Mouse (Mus musculus) midbrain, embryonic 11.5 days (tissue): ENCODE data around the gene Wasf3. TPM values are rescaled to one million over a fixed set of nuclear protein-coding genes. Genes with fewer than 3 reads are reported as not detected.
A peak's percentile ranks its signal among the peaks of the same experiment; 100 is the strongest.
"Not testable (repeated sequence)": the region's sequence is repeated elsewhere in the genome, so short reads cannot be mapped to it uniquely, and the experiment has no call there.

Experiments used
- ATAC-seq: fragments of 200-750 bp; cut with Nextera tagmentation; 2 replicates; pipeline ENCODE4 v1.8.0; 2017; ENCODE audit warnings: moderate TSS enrichment, moderate library complexity; ENCODE audit not compliant: low FRiP score
- DNase-seq: peaks from one replicate; pipeline ENCODE4 v3.0.0; 2015; ENCODE audit warnings: low spot score; ENCODE audit errors: missing footprints
- H3K27ac ChIP-seq: fragments of 300-500 bp; sonication (generic); 2 replicates; pipeline ENCODE4 v1.5.1; 2014; ENCODE audit warnings: low read depth, low read length
- H3K27me3 ChIP-seq: fragments of 300-500 bp; sonication (generic); 2 replicates; pipeline ENCODE4 v1.6.1; 2014; ENCODE audit warnings: mild to moderate bottlenecking, low read length, moderate library complexity, mixed read lengths; ENCODE audit not compliant: control insufficient read depth, insufficient read depth
- H3K36me3 ChIP-seq: fragments of 300-500 bp; sonication (generic); 2 replicates; pipeline ENCODE4 v1.6.1; 2014; ENCODE audit warnings: mild to moderate bottlenecking, low read length, moderate library complexity, mixed read lengths; ENCODE audit not compliant: control insufficient read depth, insufficient read depth
- H3K4me1 ChIP-seq: fragments of 300-500 bp; sonication (generic); 2 replicates; pipeline ENCODE4 v1.6.1; 2014; ENCODE audit warnings: low read length; ENCODE audit not compliant: control insufficient read depth, insufficient read depth
- H3K4me2 ChIP-seq: fragments of 300-500 bp; sonication (generic); 2 replicates; pipeline ENCODE4 v1.6.1; 2014; ENCODE audit warnings: mild to moderate bottlenecking, moderate library complexity
- H3K4me3 ChIP-seq: fragments of 300-500 bp; sonication (generic); 2 replicates; pipeline ENCODE4 v1.5.1; 2014; ENCODE audit warnings: low read depth, low read length
- H3K9ac ChIP-seq: fragments of 300-500 bp; sonication (generic); 2 replicates; pipeline ENCODE4 v1.6.1; 2014; ENCODE audit warnings: low read length
- H3K9me3 ChIP-seq: fragments of 300-500 bp; sonication (generic); 2 replicates; pipeline ENCODE4 v1.6.1; 2016; ENCODE audit warnings: low read length; ENCODE audit not compliant: control insufficient read depth
- WGBS: fragments of 180-500 bp; shearing (Covaris S2); extraction: QIAGEN DNeasy Blood & Tissue Kit; methylation state at CpG from one replicate; pipeline ENCODE4 v1.1.7; 2014; 5-methylcytosine and 5-hydroxymethylcytosine counted together
- polyA plus RNA-seq: library from polyadenylated mRNA; unstranded; fragments of >200 nt; fragmentation: Nextera tagmentation; extraction: Ambion mirVana; gene quantifications from 2 replicates; pipeline ENCODE4 v1.2.1, GENCODE M21; 2014

Wasf3 gene
- polyA plus RNA-seq, 1 experiment from 2014 or later, result 6.4 TPM

DNA sequence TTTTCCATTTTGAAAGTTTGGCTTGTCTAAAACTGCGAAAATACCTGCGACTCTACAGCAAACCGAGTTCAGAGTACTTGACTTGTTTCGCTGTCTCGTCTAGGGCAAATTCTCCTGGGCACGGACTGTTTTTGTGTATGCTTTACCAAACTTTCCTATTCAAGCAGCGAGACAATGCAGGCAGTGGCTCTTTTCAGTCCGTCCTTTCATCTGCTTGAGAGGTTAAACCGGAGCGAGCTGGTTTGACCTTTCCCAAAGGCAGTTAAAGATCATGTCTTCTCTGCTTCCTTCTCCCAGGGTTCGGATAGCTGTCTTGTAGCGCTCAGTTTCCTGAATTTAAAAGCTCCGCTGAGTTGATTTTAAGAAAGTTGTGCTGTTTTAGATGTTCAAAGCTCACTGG is 1.2 kb downstream of the Wasf3 start:
- Histone ChIP-seq H3K27ac (peak overlapping the region; percentile 41; the same call in 1 of the 2 replicates), H3K9me3 (peaks cover 6% of the 10 kb centered on the region), H3K9ac (peak overlapping the region; percentile 79), H3K4me3 (peak overlapping the region; percentile 59), H3K4me2 (peak overlapping the region; percentile 60), H3K4me1 (peaks cover 5% of the 10 kb centered on the region; the same call in 1 of the 2 replicates), H3K36me3 (no peaks in the 10 kb centered on the region), H3K27me3 (no peaks in the 10 kb centered on the region)
- DNase-seq (peak; percentile 95), ATAC-seq (peak; percentile 6; the same call in 1 of the 2 replicates)
- 4% methylated on average over 13 of the region's 13 CpGs for WGBS

DNA sequence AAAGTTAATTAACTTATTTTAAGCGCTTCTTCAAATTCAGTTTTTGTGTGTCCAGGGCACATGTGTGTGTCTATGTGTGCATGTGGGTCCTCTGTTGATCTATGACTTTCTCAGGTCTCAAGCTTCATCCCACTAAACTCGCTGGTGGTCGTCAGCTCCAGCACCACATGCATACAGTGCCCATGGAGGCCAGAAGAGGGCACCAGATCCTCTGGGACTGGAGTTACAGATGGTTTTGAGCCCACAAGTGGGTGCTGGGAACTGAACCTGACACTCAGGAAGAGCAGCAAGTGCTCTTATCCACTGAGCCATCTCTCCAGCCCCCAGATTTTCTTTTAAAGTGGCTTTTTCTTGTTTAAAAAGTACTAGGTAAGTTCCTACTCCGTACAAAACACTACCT is 2.1 kb downstream of the Wasf3 start:
- ATAC-seq, result no peak
- Histone ChIP-seq H3K4me3 (no peak overlapping the region), H3K4me1 (peaks cover 5% of the 10 kb centered on the region; the same call in 1 of the 2 replicates), H3K9ac (no peak overlapping the region), H3K36me3 (no peaks in the 10 kb centered on the region), H3K4me2 (no peak overlapping the region), H3K27me3 (no peaks in the 10 kb centered on the region), H3K27ac (no peak overlapping the region), H3K9me3 (peaks cover 6% of the 10 kb centered on the region)
- WGBS, result 88% methylated on average over 4 of the region's 4 CpGs
- DNase-seq, result no peak

DNA sequence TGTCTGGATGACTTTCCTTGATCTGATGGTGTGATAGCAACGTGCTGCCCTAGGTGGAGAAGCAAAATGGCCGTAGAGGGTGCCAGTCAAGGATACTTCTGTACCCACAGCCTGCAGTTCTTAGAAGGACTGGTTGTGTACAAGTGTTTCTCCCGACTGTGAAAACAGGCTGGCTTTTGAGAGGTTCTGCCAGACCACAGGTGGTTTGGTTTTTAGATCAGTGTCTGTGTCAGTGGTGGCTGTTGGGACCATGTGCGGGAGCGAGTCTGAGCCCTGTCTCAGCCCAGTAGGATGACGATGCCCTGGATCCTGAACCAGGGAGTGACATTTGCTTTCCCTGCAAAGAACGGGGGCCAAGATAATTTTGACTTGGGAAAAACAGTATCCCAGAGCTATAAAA is 9.8 kb downstream of the Wasf3 start:
- H3K9me3 ChIP-seq, result peaks cover 21% of the 10 kb centered on the region; the same call in 1 of the 2 replicates
- H3K9ac ChIP-seq, result no peak overlapping the region
- no peaks in the 10 kb centered on the region for H3K36me3 ChIP-seq
- no peak overlapping the region for H3K27ac ChIP-seq
- DNase-seq, result no peak
- WGBS, result 97% methylated on average over 7 of the region's 7 CpGs
- H3K4me1 ChIP-seq, result no peaks in the 10 kb centered on the region
- ATAC-seq, result no peak
- H3K27me3 ChIP-seq, result no peaks in the 10 kb centered on the region
- no peak overlapping the region for H3K4me3 ChIP-seq
- no peak overlapping the region for H3K4me2 ChIP-seq

DNA sequence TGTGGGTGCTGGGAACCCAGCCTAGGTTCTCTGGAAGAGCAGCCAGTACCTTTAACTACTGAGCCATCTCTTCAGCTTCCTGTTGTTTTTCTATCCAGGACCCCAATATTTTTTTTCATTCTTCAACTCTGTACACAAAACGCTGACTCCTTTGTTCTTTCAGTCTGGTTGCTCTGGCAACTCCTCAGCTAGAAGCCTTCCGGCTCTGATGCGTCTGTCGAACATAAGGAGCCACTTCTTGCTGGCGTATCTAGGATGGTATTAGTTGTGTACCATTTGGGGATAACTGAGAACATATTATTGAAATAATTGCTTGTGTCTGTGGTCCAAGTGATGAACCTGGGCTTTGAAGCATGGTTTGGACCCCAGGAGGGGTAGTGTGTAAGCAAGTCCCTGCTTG is 12.5 kb downstream of the Wasf3 start:
- Histone ChIP-seq H3K9me3 (peaks cover 21% of the 10 kb centered on the region; the same call in 1 of the 2 replicates), H3K4me2 (no peak overlapping the region), H3K9ac (no peak overlapping the region), H3K27ac (no peak overlapping the region), H3K4me3 (no peak overlapping the region), H3K27me3 (no peaks in the 10 kb centered on the region), H3K4me1 (peaks cover under 1% of the 10 kb centered on the region; the same call in 1 of the 2 replicates), H3K36me3 (no peaks in the 10 kb centered on the region)
- WGBS, result 84% methylated on average over 5 of the region's 5 CpGs
- DNase-seq (no peak), ATAC-seq (no peak)

DNA sequence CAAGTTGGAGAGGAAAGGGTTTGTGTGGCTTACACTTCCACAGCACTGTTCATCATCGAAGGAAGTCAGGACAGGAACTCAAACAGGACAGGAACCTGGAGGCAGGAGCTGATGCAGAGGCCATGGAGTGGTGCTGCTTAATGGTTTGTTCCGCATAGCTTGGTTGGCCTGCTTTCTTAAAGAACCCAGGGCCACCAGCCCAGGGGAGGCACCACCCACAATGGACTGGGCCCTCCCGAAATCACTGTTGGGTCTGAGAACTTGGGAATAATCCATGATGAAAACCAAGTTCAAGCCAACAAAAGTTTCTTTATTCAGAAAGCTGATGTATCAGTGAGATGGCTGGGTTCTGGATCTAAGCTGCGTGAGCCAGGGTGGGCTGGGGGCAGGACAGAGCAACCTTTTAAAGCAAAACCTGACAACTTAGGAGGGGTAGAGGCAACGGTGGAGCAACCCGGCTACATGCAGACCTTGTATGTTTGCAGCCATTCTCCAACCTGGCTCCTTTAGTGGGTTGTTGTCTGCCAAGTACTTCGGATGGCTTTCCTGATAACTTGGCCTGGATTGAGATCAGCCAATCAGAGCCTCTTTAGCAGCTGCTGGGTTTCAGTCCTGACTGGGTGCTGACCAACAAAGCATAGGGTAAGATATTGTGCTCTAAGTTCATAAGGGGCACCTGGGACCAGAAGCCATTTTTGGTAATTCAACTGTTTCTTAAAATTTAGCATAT is 13.8 kb downstream of the Wasf3 start:
- no peaks in the 10 kb centered on the region for H3K36me3 ChIP-seq
- no peak overlapping the region for H3K4me2 ChIP-seq
- peaks cover 21% of the 10 kb centered on the region; the same call in 1 of the 2 replicates for H3K9me3 ChIP-seq
- WGBS, result 93% methylated on average over 7 of the region's 7 CpGs
- DNase-seq (no peak), ATAC-seq (no peak)
- no peaks in the 10 kb centered on the region for H3K27me3 ChIP-seq
- no peak overlapping the region for H3K27ac ChIP-seq
- H3K4me1 ChIP-seq, result peaks cover 2% of the 10 kb centered on the region; the same call in 1 of the 2 replicates
- no peak overlapping the region for H3K4me3 ChIP-seq
- no peak overlapping the region for H3K9ac ChIP-seq

DNA sequence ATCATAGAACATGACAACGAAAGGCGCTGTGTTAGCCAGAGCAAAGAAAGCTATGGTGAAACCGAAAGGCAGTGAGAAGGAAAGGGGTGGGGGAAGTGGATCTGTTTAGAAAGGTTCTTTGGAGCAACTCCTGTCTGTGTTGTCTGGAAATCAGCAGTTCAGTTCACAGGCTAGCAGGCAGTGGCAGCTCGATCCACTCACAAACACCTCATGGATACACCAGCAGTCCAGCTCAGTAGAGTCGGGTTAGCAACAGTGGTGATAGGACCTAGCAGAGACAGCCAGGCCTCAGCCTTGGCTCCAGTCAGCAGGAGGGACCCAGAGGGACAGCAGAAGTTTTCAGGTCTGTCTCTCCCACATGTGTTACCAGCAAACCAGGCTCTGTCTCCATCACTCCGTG is 16.2 kb downstream of the Wasf3 start:
- H3K4me1 ChIP-seq, ATAC-seq, H3K9ac ChIP-seq, H3K4me2 ChIP-seq, H3K4me3 ChIP-seq, DNase-seq, H3K27me3 ChIP-seq, H3K9me3 ChIP-seq, H3K36me3 ChIP-seq, H3K27ac ChIP-seq: not testable (repeated sequence)
- 93% methylated on average over 6 of the region's 6 CpGs for WGBS

DNA sequence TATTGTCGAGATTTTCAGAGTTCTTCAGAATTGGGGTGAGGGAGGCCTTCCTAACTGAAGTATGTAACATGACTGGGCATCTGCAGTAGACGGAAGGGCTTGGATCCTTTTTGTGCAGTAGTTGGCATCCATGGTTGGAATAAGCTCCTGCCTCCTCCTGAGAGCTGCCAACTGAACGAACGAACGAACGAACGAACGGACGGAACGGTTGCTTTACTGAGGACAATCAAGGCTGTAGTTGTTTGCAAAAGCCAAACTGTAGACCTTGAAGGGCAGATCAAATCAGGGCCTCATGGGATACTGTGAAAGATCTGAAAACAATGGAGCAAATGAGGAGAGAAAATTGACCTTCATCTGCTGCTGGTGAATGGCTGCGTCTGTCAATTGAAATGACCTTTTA is 17.5 kb downstream of the Wasf3 start:
- WGBS, result 80% methylated on average over 11 of the region's 11 CpGs
- DNase-seq (no peak), ATAC-seq (no peak)
- Histone ChIP-seq H3K36me3 (no peaks in the 10 kb centered on the region), H3K27me3 (no peaks in the 10 kb centered on the region), H3K4me3 (no peak overlapping the region), H3K9ac (no peak overlapping the region), H3K9me3 (0 out of 2 replicates have a peak, but pooled peaks cover 1% of the 10 kb centered on the region), H3K4me2 (no peak overlapping the region), H3K4me1 (peaks cover 2% of the 10 kb centered on the region; the same call in 1 of the 2 replicates), H3K27ac (no peak overlapping the region)

DNA sequence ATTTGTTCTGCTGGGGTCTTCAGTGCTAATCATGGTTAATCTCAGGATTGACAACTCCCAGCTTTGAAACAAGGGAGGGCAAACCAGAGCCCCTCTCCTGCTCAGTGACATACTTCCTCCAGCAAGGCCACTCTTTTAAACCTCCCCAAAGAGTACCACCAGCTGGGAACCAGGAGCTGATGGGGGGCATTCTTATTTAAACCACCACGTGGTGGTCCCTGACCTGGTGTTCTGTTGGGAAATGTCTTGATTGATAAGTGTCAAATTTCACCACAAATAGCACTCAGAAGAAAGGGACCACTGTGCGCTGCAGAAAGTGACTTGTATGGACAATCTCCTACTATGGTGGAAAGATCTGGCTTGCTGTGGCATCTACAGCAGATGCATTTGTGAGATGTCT is 19.1 kb downstream of the Wasf3 start:
- WGBS, result 45% methylated on average over 2 of the region's 2 CpGs
- no peak overlapping the region for H3K4me3 ChIP-seq
- no peaks in the 10 kb centered on the region for H3K9me3 ChIP-seq
- no peak overlapping the region for H3K4me2 ChIP-seq
- no peak overlapping the region for H3K27ac ChIP-seq
- ATAC-seq (no peak), DNase-seq (no peak)
- H3K4me1 ChIP-seq, result peaks cover 2% of the 10 kb centered on the region; the same call in 1 of the 2 replicates
- H3K36me3 ChIP-seq, result no peaks in the 10 kb centered on the region
- no peak overlapping the region for H3K9ac ChIP-seq
- H3K27me3 ChIP-seq, result no peaks in the 10 kb centered on the region

DNA sequence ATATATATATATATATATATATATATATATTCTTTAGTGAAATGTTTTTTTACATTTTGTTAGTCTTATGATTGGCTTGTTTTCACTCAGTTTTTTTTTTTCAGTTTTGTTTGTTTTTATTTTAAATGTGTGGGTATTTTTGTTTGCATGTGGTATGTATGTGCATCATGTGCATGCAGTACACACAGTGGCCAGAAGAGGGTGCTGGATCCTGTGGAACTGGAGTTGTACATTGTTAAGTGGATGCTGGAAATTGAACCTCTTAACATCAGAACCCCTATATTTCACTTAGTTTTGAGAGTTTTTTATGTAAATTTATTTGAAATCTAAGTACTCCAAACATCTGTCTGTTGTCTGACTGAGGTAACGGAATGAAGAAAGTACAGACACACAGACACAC is 21.3 kb downstream of the Wasf3 start:
- Histone ChIP-seq H3K36me3 (no peaks in the 10 kb centered on the region), H3K27me3 (no peaks in the 10 kb centered on the region), H3K9ac (no peak overlapping the region), H3K4me1 (peaks cover 10% of the 10 kb centered on the region), H3K4me2 (no peak overlapping the region), H3K4me3 (no peak overlapping the region), H3K27ac (no peak overlapping the region), H3K9me3 (no peaks in the 10 kb centered on the region)
- no peak for ATAC-seq
- WGBS, result 96% methylated on average over 1 of the region's 1 CpGs
- DNase-seq, result no peak
